Mouse (Mus musculus) adrenal gland, adult 2 months (tissue): Measurements from ENCODE around the gene Pde2a. TPM values are rescaled to one million over a fixed set of nuclear protein-coding genes. Genes with fewer than 3 reads are reported as not detected.

Experiments
- DNase-seq: peaks from one replicate; pipeline ENCODE4 v3.0.0; 2021
- polyA plus RNA-seq: library from polyadenylated mRNA; depleted of rRNA; stranded (reverse); fragments of >200 nt; gene quantifications from 2 replicates; pipeline ENCODE4 v1.2.3, GENCODE M21; 2012
- total RNA-seq, 2 experiments: library from RNA; stranded (reverse); gene quantifications; 2 replicates each; pipeline ENCODE4 v1.2.3; 2021

Gene Pde2a
- total and polyA plus RNA-seq, 3 experiments: 161 to 223 (median 199) TPM

DNA sequence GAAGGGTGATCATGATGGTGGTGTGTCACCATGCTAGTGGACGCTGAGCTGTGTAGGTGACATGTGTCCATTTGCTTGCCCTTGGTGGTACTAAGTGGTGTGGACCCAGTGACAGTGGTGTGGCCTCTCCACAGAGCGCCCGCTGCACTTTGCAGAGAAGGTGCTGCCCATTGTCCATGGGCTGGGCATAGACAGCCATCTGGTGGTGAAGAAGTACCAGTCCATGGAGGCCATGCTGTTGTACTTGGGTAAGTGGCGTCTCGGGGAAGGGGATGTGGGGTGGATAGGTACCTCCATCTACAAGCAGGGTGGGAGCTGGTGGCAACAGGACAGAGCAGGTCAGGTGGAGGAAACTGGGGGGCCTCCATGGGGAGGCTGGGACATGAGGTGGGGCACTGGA is 17.7 kb upstream of the Pde2a start:
- no peak for DNase-seq

DNA sequence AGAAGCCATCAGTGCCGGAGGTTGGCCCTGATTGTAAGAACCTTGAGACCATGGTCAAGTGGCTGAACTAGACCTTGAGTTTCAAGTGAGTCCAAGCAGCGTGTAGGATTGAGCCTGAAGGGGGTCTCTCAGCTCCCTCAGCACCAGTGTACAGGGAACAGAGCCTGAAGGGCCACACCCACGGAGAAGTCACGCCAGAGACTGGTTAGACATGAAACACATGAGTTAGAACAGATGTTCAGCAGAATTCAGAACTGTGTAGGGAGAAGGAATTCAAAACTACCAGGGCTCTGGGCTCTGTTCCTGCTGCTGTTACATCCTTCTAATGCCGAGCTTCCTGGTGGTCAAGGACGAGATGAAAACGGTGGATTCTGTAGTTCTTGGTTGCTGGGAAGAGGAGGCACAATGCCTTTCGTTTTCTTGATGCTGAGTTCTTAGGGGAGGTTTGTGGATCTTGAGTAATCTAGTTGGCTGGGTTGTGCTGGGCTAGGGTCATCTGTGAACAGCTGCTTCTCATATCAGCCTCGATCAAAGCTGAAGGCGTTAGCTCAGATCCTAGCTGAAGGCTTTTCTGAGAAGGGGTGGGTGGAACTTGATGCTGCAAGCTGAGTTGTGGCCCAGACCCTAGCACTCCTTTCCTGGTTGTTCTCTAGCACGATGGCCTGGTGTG is 11.1 kb upstream of the Pde2a start, which contains the start of gene Gm45837:
Gene Gm45837, plus strand, starts transcription at position 620 of the 670 bp plus-strand sequence.
- DNase-seq: no peak

DNA sequence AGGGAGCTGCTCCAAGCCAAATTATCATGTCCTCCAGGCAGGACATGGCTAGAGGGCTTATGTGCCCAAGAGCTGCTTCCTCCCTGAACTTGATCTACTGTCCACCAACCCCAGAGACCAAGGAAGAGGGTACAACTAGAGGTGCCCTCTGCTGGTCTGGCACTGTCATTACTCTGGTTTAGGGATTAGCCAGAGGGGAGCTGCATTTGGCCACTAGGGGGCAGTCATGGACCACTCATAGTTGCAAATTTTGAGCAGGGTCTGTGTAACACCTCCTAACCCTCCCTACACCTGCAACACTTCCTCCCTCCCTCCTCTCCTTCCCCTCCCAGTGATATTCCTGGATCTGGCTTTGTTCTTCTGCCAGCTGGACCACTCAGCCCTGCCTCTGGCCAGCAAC is 8.7 kb upstream of the Pde2a start:
- peak; percentile 76 for DNase-seq

DNA sequence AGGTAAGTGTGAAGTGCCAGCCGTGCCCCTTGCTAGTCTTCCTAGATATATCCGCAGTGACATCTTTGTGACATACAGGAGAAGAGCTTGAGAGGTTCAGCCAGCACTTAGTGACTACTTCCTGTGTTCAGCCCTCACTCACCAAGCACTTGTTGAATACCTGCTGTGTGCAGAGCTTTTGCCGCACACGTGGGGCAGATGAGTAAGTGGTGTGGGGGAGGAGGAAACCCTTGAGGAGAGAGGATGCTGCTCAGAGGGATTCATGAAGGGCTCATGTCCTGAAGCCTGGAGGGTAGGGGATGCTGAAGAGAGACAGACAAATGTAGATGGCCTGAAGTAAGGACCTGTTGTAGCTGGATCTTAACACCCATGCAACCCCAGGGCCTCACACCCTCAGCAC is 7.3 kb upstream of the Pde2a start:
- DNase-seq: no peak

DNA sequence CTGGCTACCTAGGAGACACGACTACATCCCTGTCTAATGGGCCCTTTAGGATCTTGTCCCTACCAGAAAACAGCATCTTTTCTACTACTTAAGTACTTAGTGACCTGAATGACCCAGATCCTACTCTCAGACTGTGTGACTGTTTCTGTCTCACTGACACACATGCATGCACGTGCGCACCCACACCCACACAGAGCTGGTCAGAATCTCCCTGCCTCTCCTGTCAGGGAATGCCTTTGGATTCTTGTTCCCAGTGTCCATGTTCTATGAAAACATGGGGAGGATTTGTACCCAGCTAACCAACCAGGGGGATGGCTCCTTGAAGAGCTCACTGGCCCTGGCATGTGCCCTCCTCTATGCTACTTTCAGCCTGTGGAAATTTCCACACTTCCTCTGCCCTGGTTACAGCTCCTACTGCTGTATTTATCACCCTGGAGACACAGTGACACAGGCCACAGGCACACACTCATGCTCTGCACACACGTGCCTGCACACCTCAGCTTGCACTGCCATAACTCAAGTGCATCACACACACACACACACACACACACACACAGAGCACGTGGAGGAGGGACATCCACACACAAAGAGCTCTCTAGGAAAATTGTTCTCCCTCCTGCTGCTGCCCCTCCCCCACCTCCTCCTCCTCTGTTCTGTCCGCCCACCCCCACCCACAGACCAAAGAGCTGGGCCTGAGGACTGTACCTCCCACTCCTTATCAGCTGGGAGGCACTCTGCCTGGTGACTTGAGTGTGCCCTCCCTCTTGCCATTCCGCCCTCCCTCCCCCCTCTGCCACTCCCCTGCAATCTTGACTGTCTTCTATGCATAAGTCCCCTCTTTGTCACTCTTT is 6.6 kb upstream of the Pde2a start:
- DNase-seq: peak; percentile 33

DNA sequence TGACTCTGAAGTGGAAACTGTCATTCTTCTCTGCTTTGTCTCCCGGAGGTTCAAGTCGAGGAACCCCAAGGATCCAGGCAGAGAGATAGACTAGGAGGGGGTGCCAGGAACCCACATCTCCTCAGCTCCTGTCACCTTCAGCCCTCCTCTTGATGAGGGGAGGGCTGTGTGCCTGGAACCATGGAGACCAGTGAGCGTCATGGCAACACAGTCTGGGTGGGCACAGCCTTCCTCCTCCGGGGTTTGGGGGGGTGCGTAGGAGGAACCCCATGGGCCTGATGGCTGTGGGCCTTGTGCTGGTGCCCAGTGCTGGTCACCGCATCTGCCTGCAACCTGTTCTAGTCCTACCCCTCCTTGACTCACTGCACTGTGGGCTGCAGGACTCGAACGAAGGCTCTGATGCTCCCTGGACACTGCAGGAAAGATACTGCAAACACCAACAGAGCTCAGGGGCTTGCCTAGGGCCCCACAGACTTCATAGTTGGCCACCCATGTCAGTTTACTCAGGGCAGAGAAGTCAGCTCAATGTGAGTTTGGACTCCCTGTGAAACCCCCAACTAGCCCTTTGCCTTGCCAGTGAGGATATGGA is 5.9 kb upstream of the Pde2a start:
- DNase-seq: no peak

DNA sequence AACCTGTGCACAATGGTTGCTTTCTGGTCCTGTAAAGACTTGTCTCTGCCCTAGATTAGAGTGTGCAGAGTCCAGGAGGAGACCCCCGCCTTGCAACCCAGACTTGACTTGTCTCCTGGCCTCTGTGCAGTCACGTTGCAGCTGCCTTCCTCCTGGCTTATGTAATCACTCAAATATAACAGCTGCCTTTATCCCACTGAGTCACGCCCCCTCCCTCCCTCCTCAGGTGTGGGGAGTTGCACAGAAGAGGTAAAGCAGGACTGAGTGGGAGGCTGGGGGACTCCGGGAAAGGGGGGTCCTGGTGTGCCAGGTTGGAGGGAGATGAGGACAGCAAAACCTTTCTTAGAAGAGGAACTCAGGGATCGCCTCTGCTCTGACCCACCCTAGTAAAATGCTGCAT is 5.1 kb upstream of the Pde2a start:
- no peak for DNase-seq

DNA sequence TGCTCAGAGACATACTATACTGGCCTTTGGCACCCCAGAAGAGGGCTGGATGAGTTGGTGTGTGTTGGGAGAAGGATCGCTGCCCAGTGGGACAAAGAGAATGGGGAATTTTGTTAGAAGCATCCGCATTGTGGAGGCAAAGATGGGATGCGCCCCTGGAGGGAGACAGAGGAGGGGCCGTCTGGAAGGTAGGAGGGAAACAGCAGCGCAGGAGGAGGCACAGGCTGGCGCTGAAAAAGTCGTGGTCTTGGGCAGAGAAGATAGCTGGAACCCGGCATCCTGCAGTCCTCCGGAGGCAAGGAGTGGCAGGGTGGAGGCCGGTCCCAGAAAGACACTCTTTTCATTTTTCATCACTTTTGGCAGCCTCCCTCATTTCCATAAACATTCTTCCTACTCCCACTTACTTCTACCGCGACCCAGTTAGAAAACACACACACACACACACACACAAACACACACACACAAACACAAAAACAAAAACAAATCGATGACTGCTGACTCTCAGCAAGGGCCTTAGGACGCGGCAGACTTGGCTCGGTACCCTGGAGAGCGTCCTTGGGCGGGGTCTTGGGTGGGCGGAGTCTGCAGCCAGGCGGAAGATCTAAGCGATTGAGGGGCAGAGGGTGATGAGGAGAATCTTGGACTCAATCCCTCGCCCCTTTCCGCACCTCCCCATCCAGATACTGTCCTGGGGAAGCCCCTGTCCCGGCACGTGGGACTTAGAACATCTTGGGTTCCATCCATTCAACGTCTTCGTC is 2.3 kb upstream of the Pde2a start:
- no peak for DNase-seq

DNA sequence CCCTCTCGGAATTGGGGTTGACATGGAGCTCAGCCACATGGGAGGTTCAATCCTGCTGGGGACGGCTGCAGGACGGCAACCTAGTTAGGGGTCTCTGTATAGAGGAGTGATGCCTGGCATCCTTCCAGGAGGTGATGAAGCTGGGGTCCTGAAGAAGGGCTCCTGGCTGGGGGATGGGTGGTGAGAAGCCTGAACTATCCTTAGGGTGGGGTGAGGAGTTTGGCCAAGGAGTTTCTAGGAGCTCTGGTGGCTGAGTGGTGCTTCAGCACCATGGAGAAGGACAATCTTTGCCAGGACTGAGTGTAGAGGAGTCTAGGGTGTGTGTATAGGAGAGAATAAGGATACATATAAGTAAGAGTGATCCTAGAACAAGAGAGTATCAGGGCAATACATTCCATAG is 578 bp downstream of the Pde2a start:
- no peak for DNase-seq

DNA sequence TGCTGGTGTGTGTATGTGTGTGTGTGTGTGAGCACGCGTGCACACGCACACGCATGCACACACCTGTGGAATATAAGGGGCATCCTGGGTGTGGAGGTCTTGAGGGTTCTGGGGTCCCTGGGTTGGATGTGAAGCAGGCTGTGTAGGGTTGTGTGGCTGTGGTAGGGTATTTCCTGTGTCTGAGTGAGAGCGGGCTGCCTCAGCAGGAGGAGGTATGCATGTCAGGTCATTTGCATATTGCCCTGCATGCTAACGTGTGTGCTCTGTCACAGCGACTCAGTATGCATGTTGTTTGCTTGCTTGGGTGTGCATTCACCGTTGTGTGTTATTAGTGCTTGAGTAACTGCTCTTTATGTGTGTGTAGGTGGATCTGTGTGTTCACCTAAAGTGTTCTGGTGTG is 1.2 kb downstream of the Pde2a start:
- DNase-seq: no peak

DNA sequence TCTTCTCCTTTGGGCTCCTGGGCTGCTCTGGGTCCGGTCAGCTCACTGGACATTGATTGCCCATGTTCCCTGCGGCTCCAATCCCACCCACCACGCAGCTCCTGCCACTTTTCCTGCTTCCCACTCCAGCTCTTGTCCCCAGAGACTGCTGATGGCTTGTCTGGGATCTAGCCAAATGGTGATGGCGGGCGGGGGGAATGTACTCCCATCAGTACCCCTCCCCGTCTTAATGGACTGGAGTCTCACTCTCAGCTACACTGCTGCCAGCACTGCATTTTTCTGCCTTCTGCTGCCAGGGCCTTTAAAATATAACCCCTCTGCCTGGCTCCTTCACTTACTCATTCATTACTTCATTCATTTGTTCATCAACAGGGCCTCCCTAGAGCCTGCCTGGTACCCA is 2.5 kb downstream of the Pde2a start:
- no peak for DNase-seq

DNA sequence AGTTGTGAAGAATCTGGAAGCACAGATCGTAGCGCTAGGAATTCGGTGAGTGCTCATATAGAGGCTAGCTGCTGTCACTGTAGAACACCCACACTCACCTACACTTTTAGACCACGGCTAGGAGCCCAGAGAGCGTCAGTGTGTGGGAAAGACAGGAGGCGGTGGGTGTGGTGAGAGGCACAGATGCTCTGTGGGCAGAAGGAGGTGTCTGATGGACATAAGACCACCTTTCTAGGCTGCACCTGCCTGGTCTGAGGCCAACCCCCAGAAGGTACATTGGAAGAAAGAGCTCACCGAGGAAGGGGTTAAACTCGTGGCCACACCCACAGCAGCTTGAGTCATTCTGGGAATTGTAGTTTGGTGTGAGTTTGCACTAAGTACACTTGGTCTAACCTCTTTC is 5.2 kb downstream of the Pde2a start:
- no peak for DNase-seq

DNA sequence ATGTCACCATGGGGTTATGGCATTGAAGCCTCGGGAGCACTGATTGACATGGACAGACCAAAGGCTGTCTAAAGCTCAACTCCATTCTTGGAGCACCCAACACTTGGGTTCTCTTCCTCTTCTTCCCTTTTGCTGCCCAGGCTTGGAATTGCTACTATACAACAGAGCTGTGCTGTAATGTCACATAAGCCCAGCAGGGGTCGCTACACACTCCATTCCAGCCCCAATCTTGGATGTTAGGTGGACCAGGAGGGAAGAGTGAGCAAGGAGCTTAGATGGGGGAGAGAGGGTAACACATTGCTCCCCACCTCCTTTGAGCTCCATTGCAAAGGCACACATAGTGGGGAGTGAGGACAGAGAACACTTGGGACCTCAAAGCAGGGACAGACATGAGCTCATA is 6.2 kb downstream of the Pde2a start:
- peak; percentile 49 for DNase-seq

DNA sequence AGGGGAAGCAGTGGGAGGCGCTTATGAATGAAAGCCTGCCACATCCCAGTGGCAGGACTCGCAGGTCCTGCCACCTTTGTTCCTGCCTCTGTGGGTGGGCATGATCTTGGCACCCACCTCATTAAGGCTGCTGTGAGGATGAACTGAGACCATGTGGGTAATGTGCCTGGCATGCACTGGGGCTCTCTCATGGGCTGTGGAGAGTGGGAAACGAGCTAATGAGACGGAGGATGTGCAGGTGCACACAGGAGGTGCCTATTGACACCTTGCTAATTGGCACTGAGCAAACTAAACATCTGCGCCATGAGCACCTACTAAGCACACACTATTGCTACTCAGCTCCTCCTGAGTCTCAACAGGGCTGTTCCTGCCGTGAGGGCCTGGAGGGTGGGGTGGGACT is 13.5 kb downstream of the Pde2a start:
- no peak for DNase-seq

DNA sequence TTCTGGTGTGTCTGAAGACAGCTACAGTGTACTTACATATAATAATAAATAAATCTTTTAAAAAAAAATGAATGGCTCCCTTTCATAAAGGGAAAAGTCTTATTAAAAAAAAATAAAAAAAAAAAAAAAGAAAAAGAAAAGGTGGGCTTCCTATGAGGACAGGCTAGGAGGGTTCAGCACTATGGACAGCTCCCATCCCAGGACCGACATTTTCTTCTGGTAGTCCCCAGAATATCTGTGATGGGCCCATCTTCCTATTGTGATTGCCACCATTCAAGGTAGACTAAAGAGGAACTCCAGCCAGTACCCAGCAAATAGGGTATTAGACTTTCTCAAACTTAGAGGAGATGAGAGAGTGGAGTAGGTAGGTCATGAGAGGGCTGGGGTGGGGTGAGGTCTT is 16.4 kb downstream of the Pde2a start:
- no peak for DNase-seq

DNA sequence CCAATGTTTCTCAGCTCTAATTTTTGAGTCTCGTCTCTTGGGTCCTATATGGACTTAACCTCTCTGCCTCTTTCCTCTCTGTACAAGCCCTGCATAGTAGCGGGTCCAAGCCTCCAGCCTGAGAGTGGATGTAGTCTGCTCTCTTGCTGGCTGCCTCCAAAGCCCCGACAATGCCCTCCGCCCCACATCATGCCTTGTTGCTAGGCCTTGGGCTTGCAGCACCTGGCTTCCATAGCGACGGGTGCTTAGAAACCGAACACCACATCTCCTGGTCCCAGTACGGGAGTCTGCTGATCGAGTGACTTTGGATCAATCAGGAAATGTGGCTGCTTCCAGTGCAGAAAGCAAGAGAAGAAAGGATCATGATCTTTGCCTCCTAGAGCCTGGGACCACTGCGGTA is 21.6 kb downstream of the Pde2a start:
- no peak for DNase-seq

DNA sequence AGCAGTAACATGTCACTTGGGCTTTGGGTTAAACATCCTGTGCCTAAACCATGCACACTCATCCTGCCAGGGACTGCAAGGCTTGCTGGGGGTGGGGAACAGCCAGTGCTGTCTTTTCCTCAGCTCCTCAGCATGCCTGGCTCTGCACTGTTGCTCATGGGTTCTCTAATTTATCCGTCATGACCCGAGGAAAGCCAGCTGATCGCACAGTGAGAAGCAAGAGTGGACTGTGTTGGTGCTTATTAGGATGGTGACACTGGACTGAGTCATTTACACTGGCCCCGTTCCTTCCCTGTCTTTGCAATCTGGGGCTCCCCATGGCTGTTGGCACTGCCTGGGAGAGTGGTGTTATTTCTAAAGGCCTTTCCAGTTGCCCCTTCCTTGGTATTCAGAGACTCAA is 22.7 kb downstream of the Pde2a start:
- no peak for DNase-seq

DNA sequence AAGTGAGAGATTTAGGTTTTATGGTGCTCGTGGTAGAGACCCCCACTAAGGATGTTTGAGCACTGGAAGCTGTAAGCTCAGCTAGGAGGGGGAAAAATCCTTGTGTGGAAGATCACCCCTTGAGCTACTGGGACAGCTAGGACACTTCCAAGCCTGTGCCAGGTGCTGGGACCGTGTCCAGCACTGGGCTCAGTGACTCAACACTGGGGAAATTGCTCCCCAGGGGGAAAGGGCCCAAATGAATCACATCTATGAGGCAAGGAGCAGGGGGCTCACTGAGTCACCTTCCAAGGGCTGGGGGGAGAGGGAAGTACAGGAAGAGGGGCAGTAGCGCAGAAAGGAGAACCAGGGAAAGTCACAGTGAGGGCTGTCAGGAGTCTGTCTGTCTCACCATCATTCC is 28.4 kb downstream of the Pde2a start:
- peak; percentile 83 for DNase-seq

DNA sequence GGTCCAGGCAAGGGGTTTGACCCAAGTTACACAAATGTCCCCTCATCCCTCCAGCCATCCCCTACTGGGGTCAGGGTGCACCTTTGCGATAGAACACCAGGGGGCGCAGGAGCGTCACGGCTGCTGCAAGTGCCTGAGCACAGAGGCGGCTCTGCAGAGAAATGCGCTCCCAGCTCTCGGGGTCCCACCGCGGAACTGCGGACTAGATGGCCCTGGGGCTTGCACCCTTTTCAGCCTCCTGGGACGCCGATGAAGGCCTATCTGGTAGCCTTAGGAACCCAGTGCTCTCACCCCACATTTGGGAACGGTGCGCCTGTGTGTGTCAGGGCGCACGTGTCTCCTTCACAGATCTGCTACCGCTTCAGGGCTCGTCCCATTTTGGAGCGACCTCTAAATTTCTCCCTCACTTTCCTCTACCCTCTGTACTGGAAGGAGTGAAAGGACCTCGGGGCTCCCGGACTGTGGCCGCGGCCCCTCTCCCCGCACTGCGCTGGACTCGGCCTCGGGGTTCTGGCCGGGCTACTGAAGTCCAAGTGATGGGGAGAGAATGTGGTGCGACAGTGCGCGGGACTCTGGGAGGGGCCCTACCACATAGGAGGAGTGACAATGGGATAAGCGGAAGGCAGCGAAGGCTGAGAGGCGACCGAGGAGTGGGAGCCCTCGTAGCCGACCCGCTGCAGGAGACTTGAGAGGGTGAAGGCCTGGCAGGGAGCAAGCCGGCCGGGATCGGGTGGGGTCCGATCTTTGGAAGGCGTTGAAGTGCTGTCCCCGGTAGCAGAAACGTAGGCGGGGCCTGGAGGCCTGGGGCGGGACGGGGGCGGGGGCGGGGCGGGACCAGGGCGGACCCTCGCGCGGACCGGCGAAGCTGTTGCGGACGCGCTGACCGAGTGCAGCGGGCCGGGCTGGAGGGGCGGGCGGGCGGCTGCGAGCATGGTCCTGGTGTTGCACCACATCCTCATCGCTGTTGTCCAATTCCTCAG is 29.2 kb downstream of the Pde2a start:
- peak; percentile 93 for DNase-seq

DNA sequence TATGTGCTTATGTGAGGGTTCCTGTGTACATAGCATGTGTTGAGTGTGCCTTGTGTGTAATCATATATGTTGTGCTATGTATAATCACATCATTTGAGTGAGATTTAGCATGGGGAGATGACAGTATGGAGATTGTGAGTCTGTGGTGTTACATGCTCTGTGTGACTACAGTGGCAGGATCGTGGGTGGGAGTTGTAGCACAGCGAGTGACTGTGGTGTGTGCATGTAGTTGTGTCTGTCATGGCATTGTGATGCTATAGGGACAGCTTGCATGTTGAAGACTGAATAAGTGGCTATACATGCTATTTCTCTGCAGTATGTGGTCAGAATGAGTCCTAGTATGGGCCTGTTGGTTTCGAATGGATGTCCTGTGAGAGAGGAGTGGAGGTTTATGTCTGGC is 31.2 kb downstream of the Pde2a start:
- DNase-seq: no peak

DNA sequence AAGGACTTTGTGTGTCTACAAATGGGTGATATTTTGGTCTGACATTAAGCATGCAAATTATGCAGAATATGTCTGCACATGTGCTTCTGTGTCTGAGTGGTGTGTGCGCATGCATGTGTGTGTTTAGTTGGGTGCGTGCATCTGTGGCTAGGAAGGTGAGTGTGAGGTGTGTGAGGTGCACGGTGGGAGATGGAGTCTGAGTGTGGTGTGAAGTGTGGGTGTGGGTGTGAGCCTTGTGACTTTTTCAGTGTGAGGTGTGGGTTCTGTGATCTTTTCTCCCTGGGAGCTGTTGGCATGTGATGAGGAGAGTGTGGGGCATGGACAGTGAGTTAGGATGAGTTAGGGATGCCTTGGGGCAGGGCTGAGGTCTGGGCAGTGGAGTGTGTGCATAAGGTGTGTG is 31.8 kb downstream of the Pde2a start:
- DNase-seq: no peak
